Mouse (Mus musculus): ENCODE data around the gene Olfr59. TPM values are rescaled to one million over a fixed set of nuclear protein-coding genes. Genes with fewer than 3 reads are reported as not detected.

The Olfr59 gene
- polyA plus RNA-seq (2015; fragmentation: Nextera tagmentation; extraction: Ambion mirVana) = not detected in 2 replicates

DNA sequence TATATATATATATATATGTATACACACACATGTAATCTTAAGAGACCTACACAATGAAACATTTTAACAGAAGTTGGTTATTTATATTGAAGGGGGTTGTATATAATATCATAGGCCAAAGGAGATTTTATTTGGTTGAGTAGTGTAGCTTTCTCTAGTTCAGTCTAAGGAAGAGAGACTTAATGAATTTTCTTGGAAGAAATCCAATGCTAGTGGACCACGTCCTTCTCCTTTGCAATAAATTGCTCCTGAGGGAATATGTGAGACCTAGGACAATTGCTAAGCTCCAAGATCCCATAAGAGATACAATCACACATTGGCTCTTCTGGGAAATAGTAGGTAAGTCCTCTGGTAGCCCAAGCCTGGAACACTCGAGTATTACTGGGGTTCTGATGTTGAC is at the start of gene Olfr59:
TSS of gene Olfr59 (plus strand) at position 301 of the 400 bp plus-strand sequence.
- no peak within 1 kb of the TSS for H3K9ac ChIP-seq (ENCODE audit: low read depth, low read length)
- no peak for ATAC-seq
- H3K4me1 ChIP-seq (replicated peaks; ENCODE audit: control insufficient read depth, insufficient read depth, low read length) = no peaks in the 10 kb centered on the region
- H3K9me3 ChIP-seq (ENCODE audit: control insufficient read depth) = no peaks in the 10 kb centered on the region
- H3K36me3 ChIP-seq (ENCODE audit: control insufficient read depth, insufficient read depth) = no peaks in the 10 kb centered on the region
- H3K4me2 ChIP-seq (replicated peaks; ENCODE audit: low read depth) = no peak within 1 kb of the TSS
- H3K4me3 ChIP-seq (ENCODE audit: low read depth, low read length) = no peak within 1 kb of the TSS
- no peak within 1 kb of the TSS for H3K27ac ChIP-seq (ENCODE audit: low read depth, low read length)
- WGBS = 56% methylated on average over 2 of the region's 2 CpGs
- no peak for TF ChIP-seq CTCF (IDR thresholded peaks at IDR 0.05; ENCODE audit: low read depth)
- H3K27me3 ChIP-seq (replicated peaks; ENCODE audit: control insufficient read depth, insufficient read depth, low read length) = no peaks in the 10 kb centered on the region

GRCm38 (mm10) chr11:74241201-74241600 is 42.3 kb upstream of the Olfr59 start:
- H3K4me1 ChIP-seq (replicated peaks; ENCODE audit: control insufficient read depth, insufficient read depth, low read length) = no peaks in the 10 kb centered on the region
- WGBS = 92% methylated on average over 3 of the region's 3 CpGs
- ATAC-seq = no peak

DNA sequence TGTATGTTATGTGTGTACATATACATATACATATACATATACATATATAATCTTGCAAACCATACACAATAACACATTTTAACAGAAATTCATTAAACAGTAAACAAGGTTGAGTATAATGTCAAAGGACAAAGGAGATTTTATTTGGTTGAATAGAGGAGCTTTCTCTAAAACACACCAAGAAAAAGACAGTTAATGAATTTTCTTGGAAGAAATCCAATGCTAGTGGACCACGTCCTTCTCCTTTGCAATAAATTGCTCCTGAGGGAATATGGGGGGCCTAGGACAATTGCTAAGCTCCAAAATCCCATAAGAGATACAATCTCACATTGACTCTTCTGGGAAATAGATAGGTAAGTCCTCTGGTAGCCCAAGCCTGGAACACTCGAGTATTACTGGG is 24.0 kb upstream of the Olfr59 start, which contains the start of gene Olfr406:
TSS of gene Olfr406 (plus strand) at position 301 of the 400 bp plus-strand sequence.
- Histone ChIP-seq H3K9me3 (ENCODE audit: control insufficient read depth) (no peaks in the 10 kb centered on the region), H3K4me1 (replicated peaks; ENCODE audit: control insufficient read depth, insufficient read depth, low read length) (no peaks in the 10 kb centered on the region), H3K4me2 (replicated peaks; ENCODE audit: low read depth) (no peak within 1 kb of the TSS), H3K27ac (ENCODE audit: low read depth, low read length) (no peak within 1 kb of the TSS), H3K4me3 (ENCODE audit: low read depth, low read length) (no peak within 1 kb of the TSS), H3K36me3 (ENCODE audit: control insufficient read depth, insufficient read depth) (no peaks in the 10 kb centered on the region), H3K9ac (ENCODE audit: low read depth, low read length) (no peak within 1 kb of the TSS), H3K27me3 (replicated peaks; ENCODE audit: control insufficient read depth, insufficient read depth, low read length) (no peaks in the 10 kb centered on the region)
- 41% methylated on average over 2 of the region's 2 CpGs for WGBS
- ATAC-seq = no peak
- no peak for TF ChIP-seq CTCF (IDR thresholded peaks at IDR 0.05; ENCODE audit: low read depth)

More at GRCm38 (mm10) chr11:74241201-74241600, 42.3 kb upstream of the Olfr59 start:
- no peak overlapping the region for H3K27ac ChIP-seq (ENCODE audit: low read depth, low read length)
- H3K9ac ChIP-seq (ENCODE audit: low read depth, low read length) = no peak overlapping the region
- no peak for TF ChIP-seq CTCF (IDR thresholded peaks at IDR 0.05; ENCODE audit: low read depth)
- no peaks in the 10 kb centered on the region for H3K9me3 ChIP-seq (ENCODE audit: control insufficient read depth)
- H3K27me3 ChIP-seq (replicated peaks; ENCODE audit: control insufficient read depth, insufficient read depth, low read length) = no peaks in the 10 kb centered on the region
- H3K36me3 ChIP-seq (ENCODE audit: control insufficient read depth, insufficient read depth) = no peaks in the 10 kb centered on the region
- H3K4me2 ChIP-seq (replicated peaks; ENCODE audit: low read depth) = no peak overlapping the region
- H3K4me3 ChIP-seq (ENCODE audit: low read depth, low read length) = no peak overlapping the region

GRCm38 (mm10) chr11:74287256-74287655 is 3.7 kb downstream of the Olfr59 start:
- Histone ChIP-seq H3K4me1 (replicated peaks; ENCODE audit: control insufficient read depth, insufficient read depth, low read length) (no peaks in the 10 kb centered on the region), H3K9ac (ENCODE audit: low read depth, low read length) (no peak overlapping the region), H3K27ac (ENCODE audit: low read depth, low read length) (no peak overlapping the region), H3K36me3 (ENCODE audit: control insufficient read depth, insufficient read depth) (no peaks in the 10 kb centered on the region), H3K27me3 (replicated peaks; ENCODE audit: control insufficient read depth, insufficient read depth, low read length) (no peaks in the 10 kb centered on the region), H3K4me3 (ENCODE audit: low read depth, low read length) (no peak overlapping the region), H3K9me3 (ENCODE audit: control insufficient read depth) (no peaks in the 10 kb centered on the region), H3K4me2 (replicated peaks; ENCODE audit: low read depth) (no peak overlapping the region)
- no peak for ATAC-seq
- no peak for TF ChIP-seq CTCF (IDR thresholded peaks at IDR 0.05; ENCODE audit: low read depth)
- WGBS = 76% methylated on average over 2 of the region's 2 CpGs

DNA sequence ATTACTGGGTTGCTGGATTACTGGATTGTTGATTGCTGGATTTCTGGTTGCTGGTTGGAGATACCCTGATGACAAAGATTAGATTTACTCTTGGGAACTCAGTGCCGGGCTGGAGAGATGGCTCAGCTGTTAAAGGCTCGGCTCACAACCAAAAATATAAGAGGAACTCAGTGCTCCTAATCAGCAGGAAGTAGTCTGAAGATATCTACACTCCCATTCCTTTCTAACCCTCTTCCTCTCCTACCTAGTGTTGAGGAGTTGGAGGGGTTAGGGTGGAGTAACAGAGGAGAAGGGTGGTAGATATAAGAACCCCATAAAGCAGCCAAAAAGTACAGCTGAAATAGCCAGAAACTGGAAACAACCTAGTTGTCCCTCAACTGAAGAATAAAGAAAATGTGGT is 42.5 kb downstream of the Olfr59 start:
- no peak for TF ChIP-seq CTCF (IDR thresholded peaks at IDR 0.05; ENCODE audit: low read depth)
- Histone ChIP-seq H3K4me1 (replicated peaks; ENCODE audit: control insufficient read depth, insufficient read depth, low read length) (no peaks in the 10 kb centered on the region), H3K27ac (ENCODE audit: low read depth, low read length) (no peak overlapping the region), H3K9me3 (ENCODE audit: control insufficient read depth) (no peaks in the 10 kb centered on the region), H3K36me3 (ENCODE audit: control insufficient read depth, insufficient read depth) (no peaks in the 10 kb centered on the region), H3K9ac (ENCODE audit: low read depth, low read length) (no peak overlapping the region), H3K4me2 (replicated peaks; ENCODE audit: low read depth) (no peak overlapping the region), H3K4me3 (ENCODE audit: low read depth, low read length) (no peak overlapping the region), H3K27me3 (replicated peaks; ENCODE audit: control insufficient read depth, insufficient read depth, low read length) (no peaks in the 10 kb centered on the region)
- 65% methylated on average over 2 of the region's 2 CpGs for WGBS
- ATAC-seq = no peak

DNA sequence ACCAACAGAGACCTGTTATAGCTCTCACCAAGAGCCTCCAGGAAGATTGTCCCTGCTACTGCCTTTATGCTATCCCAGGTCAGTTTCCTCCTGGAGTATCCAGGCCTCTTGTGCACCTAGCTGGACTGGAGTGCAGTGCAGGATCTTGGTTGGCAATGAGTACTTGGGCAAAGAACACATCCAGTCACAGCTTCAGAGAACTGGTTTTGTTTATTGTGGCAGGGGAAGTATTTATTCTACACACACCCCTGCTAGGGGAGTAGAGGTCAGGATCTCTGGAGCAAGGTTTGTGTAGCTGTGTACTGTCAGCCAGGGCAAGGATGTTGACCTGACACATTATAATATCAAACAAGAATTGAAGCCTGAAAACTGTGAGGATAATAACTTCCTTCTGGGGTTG is 45.2 kb downstream of the Olfr59 start:
- H3K4me1 ChIP-seq (replicated peaks; ENCODE audit: control insufficient read depth, insufficient read depth, low read length) = no peaks in the 10 kb centered on the region
- no peak overlapping the region for H3K9ac ChIP-seq (ENCODE audit: low read depth, low read length)
- no peak for TF ChIP-seq CTCF (IDR thresholded peaks at IDR 0.05; ENCODE audit: low read depth)
- no peaks in the 10 kb centered on the region for H3K27me3 ChIP-seq (replicated peaks; ENCODE audit: control insufficient read depth, insufficient read depth, low read length)
- no peak overlapping the region for H3K27ac ChIP-seq (ENCODE audit: low read depth, low read length)
- H3K9me3 ChIP-seq (ENCODE audit: control insufficient read depth) = no peaks in the 10 kb centered on the region
- no peaks in the 10 kb centered on the region for H3K36me3 ChIP-seq (ENCODE audit: control insufficient read depth, insufficient read depth)
- ATAC-seq = no peak
- no peak overlapping the region for H3K4me3 ChIP-seq (ENCODE audit: low read depth, low read length)
- H3K4me2 ChIP-seq (replicated peaks; ENCODE audit: low read depth) = no peak overlapping the region

GRCm38 (mm10) chr11:74337931-74338330 is 54.4 kb downstream of the Olfr59 start, which contains the start of gene Olfr410:
TSS of gene Olfr410 (minus strand) at chr11:74338031.
- Histone ChIP-seq H3K9ac (ENCODE audit: low read depth, low read length) (no peak within 1 kb of the TSS), H3K27me3 (replicated peaks; ENCODE audit: control insufficient read depth, insufficient read depth, low read length) (no peaks in the 10 kb centered on the region), H3K27ac (ENCODE audit: low read depth, low read length) (no peak within 1 kb of the TSS), H3K4me1 (replicated peaks; ENCODE audit: control insufficient read depth, insufficient read depth, low read length) (no peaks in the 10 kb centered on the region), H3K4me3 (ENCODE audit: low read depth, low read length) (no peak within 1 kb of the TSS), H3K36me3 (ENCODE audit: control insufficient read depth, insufficient read depth) (no peaks in the 10 kb centered on the region), H3K4me2 (replicated peaks; ENCODE audit: low read depth) (no peak within 1 kb of the TSS), H3K9me3 (ENCODE audit: control insufficient read depth) (no peaks in the 10 kb centered on the region)
- 81% methylated on average over 6 of the region's 6 CpGs for WGBS
- no peak for TF ChIP-seq CTCF (IDR thresholded peaks at IDR 0.05; ENCODE audit: low read depth)
- ATAC-seq = no peak

Other genes starting within 250 kb of the Olfr59 start
- gene Olfr139, start 227.2 kb upstream of the Olfr59 start, polyA plus RNA-seq (2015; fragmentation: Nextera tagmentation; extraction: Ambion mirVana) = not detected in 2 replicates
- not detected in 2 replicates for gene Olfr399, start 227.1 kb upstream of the Olfr59 start, polyA plus RNA-seq (2015; fragmentation: Nextera tagmentation; extraction: Ambion mirVana)
- gene Zfp616, start 213.8 kb upstream of the Olfr59 start, polyA plus RNA-seq (2015; fragmentation: Nextera tagmentation; extraction: Ambion mirVana) = not detected in 2 replicates
- not detected in 2 replicates for gene Olfr401, start 170.0 kb upstream of the Olfr59 start, polyA plus RNA-seq (2015; fragmentation: Nextera tagmentation; extraction: Ambion mirVana)
- gene Olfr402, start 130.2 kb upstream of the Olfr59 start, polyA plus RNA-seq (2015; fragmentation: Nextera tagmentation; extraction: Ambion mirVana) = not detected in 2 replicates
- gene Olfr403, start 97.5 kb upstream of the Olfr59 start, polyA plus RNA-seq (2015; fragmentation: Nextera tagmentation; extraction: Ambion mirVana) = not detected in 2 replicates
- not detected in 2 replicates for gene Olfr43, start 72.4 kb upstream of the Olfr59 start, polyA plus RNA-seq (2015; fragmentation: Nextera tagmentation; extraction: Ambion mirVana)
- not detected in 2 replicates for gene Olfr406, start 23.9 kb upstream of the Olfr59 start, polyA plus RNA-seq (2015; fragmentation: Nextera tagmentation; extraction: Ambion mirVana)
- gene Olfr410, start 54.3 kb downstream of the Olfr59 start, polyA plus RNA-seq (2015; fragmentation: Nextera tagmentation; extraction: Ambion mirVana) = not detected in 2 replicates
- gene Olfr411, start 68.9 kb downstream of the Olfr59 start, polyA plus RNA-seq (2015; fragmentation: Nextera tagmentation; extraction: Ambion mirVana) = not detected in 2 replicates
- not detected in 2 replicates for gene Olfr412, start 78.3 kb downstream of the Olfr59 start, polyA plus RNA-seq (2015; fragmentation: Nextera tagmentation; extraction: Ambion mirVana)